Mouse (Mus musculus) hindbrain, embryonic 16.5 days (tissue): Measurements from ENCODE around the gene Macf1. TPM values are rescaled to one million over a fixed set of nuclear protein-coding genes. Genes with fewer than 3 reads are reported as not detected.

Experiments
- ATAC-seq: fragments of 200-750 bp; cut with Nextera tagmentation; 2 replicates; pipeline ENCODE4 v1.8.0; 2017; ENCODE audit warnings: moderate TSS enrichment, moderate library complexity
- H3K27ac ChIP-seq: fragments of 300-500 bp; sonication (generic); 2 replicates; pipeline ENCODE4 v1.5.1; 2014; ENCODE audit warnings: low read depth, mild to moderate bottlenecking, control low read depth, low read length, moderate library complexity
- H3K27me3 ChIP-seq: fragments of 300-500 bp; sonication (generic); replicated peaks from 2 replicates; pipeline ENCODE4 v1.6.1; 2014; ENCODE audit warnings: low read length; ENCODE audit not compliant: control insufficient read depth, insufficient read depth
- H3K36me3 ChIP-seq: fragments of 300-500 bp; sonication (generic); 2 replicates; pipeline ENCODE4 v1.6.1; 2014; ENCODE audit warnings: mild to moderate bottlenecking, low read length, moderate library complexity, mixed read lengths; ENCODE audit not compliant: control insufficient read depth, insufficient read depth
- H3K4me1 ChIP-seq: fragments of 300-500 bp; sonication (generic); 2 replicates; pipeline ENCODE4 v1.6.1; 2014; ENCODE audit warnings: low read depth, low read length; ENCODE audit not compliant: control insufficient read depth, insufficient read depth
- H3K4me2 ChIP-seq: fragments of 300-500 bp; sonication (generic); 2 replicates; pipeline ENCODE4 v1.6.1; 2014; ENCODE audit warnings: mild to moderate bottlenecking, low read length, control low read depth, moderate library complexity
- H3K4me3 ChIP-seq: fragments of 300-500 bp; sonication (generic); 2 replicates; pipeline ENCODE4 v1.5.1; 2014; ENCODE audit warnings: mild to moderate bottlenecking, low read length, control low read depth, moderate library complexity
- H3K9ac ChIP-seq: fragments of 300-500 bp; sonication (generic); 2 replicates; pipeline ENCODE4 v1.6.1; 2014; ENCODE audit warnings: low read depth, mild to moderate bottlenecking, control low read depth, low read length, moderate library complexity
- H3K9me3 ChIP-seq: fragments of 300-500 bp; sonication (generic); 2 replicates; pipeline ENCODE4 v1.6.1; 2014; ENCODE audit warnings: mild to moderate bottlenecking, low read length, moderate library complexity; ENCODE audit not compliant: control insufficient read depth
- WGBS: fragments of 180-500 bp; shearing (Covaris S2); extraction: QIAGEN DNeasy Blood & Tissue Kit; methylation state at CpG from one replicate; pipeline ENCODE4 v1.1.7; 2014; 5-methylcytosine and 5-hydroxymethylcytosine counted together
- polyA plus RNA-seq: library from polyadenylated mRNA; unstranded; fragments of >200 nt; fragmentation: Nextera tagmentation; extraction: Ambion mirVana; gene quantifications from 2 replicates; pipeline ENCODE4 v1.2.1, GENCODE M21; 2015

Macf1 gene
- polyA plus RNA-seq, 1 experiment from 2014 or later = 61.0 TPM

- Histone ChIP-seq H3K4me1 (no peaks in the 10 kb centered on the region), H3K27me3 (no peaks in the 10 kb centered on the region), H3K4me2 (no peak overlapping the region), H3K9me3 (no peaks in the 10 kb centered on the region), H3K4me3 (no peak overlapping the region), H3K9ac (no peak overlapping the region), H3K36me3 (no peaks in the 10 kb centered on the region), H3K27ac (no peak overlapping the region)
- ATAC-seq = no peak
- WGBS = 94% methylated on average over 2 of the region's 2 CpGs
These were observed 21.2 kb upstream of the Macf1 start for GRCm38 (mm10) chr4:123705340-123705739.

- Histone ChIP-seq H3K27ac (no peak overlapping the region), H3K9me3 (no peaks in the 10 kb centered on the region)
- WGBS = 82% methylated on average over 12 of the region's 12 CpGs
These were observed 9.2 kb upstream of the Macf1 start for GRCm38 (mm10) chr4:123693384-123693783.

GRCm38 (mm10) chr4:123692071-123692470 is 7.9 kb upstream of the Macf1 start:
- Histone ChIP-seq H3K4me1 (no peaks in the 10 kb centered on the region), H3K27me3 (no peaks in the 10 kb centered on the region), H3K4me3 (no peak overlapping the region), H3K27ac (no peak overlapping the region), H3K4me2 (no peak overlapping the region), H3K9ac (no peak overlapping the region), H3K36me3 (no peaks in the 10 kb centered on the region), H3K9me3 (no peaks in the 10 kb centered on the region)
- ATAC-seq = no peak
- 87% methylated on average over 3 of the region's 3 CpGs for WGBS

More at GRCm38 (mm10) chr4:123693384-123693783, 9.2 kb upstream of the Macf1 start:
- Histone ChIP-seq H3K4me1 (no peaks in the 10 kb centered on the region), H3K27me3 (no peaks in the 10 kb centered on the region), H3K9ac (no peak overlapping the region), H3K36me3 (no peaks in the 10 kb centered on the region), H3K4me3 (no peak overlapping the region), H3K4me2 (no peak overlapping the region)
- ATAC-seq = no peak

- H3K9me3 ChIP-seq = no peaks in the 10 kb centered on the region
- H3K27me3 ChIP-seq = no peaks in the 10 kb centered on the region
- no peak overlapping the region for H3K9ac ChIP-seq
- H3K36me3 ChIP-seq = no peaks in the 10 kb centered on the region
- no peak overlapping the region for H3K27ac ChIP-seq
- no peak for ATAC-seq
- H3K4me2 ChIP-seq = no peak overlapping the region
- peaks cover 7% of the 10 kb centered on the region for H3K4me1 ChIP-seq
- WGBS = 79% methylated on average over 10 of the region's 10 CpGs
- H3K4me3 ChIP-seq = no peak overlapping the region
These were observed 6.2 kb upstream of the Macf1 start for GRCm38 (mm10) chr4:123690311-123690710.

GRCm38 (mm10) chr4:123687025-123687781 is 3.0 kb upstream of the Macf1 start:
- Histone ChIP-seq H3K4me1 (peaks cover 22% of the 10 kb centered on the region), H3K4me3 (peak overlapping the region; percentile 88), H3K36me3 (peaks cover 14% of the 10 kb centered on the region), H3K4me2 (peak overlapping the region; percentile 53), H3K9ac (peak overlapping the region; percentile 94), H3K9me3 (no peaks in the 10 kb centered on the region), H3K27ac (peak overlapping the region; percentile 95), H3K27me3 (no peaks in the 10 kb centered on the region)
- ATAC-seq = peak; percentile 60
- under 1% methylated on average over 70 of the region's 89 CpGs for WGBS

- H3K27ac ChIP-seq = peak overlapping the region; percentile 95
- WGBS = under 1% methylated on average over 41 of the region's 56 CpGs
- H3K36me3 ChIP-seq = peaks cover 14% of the 10 kb centered on the region
- no peaks in the 10 kb centered on the region for H3K9me3 ChIP-seq
- peaks cover 22% of the 10 kb centered on the region for H3K4me1 ChIP-seq
- peak overlapping the region; percentile 88 for H3K4me3 ChIP-seq
- H3K9ac ChIP-seq = peak overlapping the region; percentile 94
- peak; percentile 51 for ATAC-seq
- peak overlapping the region; percentile 53 for H3K4me2 ChIP-seq
- no peaks in the 10 kb centered on the region for H3K27me3 ChIP-seq
These were observed 2.3 kb upstream of the Macf1 start for GRCm38 (mm10) chr4:123686368-123687024.

- WGBS = 22% methylated on average over 8 of the region's 8 CpGs
- Histone ChIP-seq H3K9ac (peak overlapping the region; percentile 94), H3K9me3 (no peaks in the 10 kb centered on the region), H3K4me1 (peaks cover 28% of the 10 kb centered on the region), H3K27ac (peak overlapping the region; percentile 56), H3K4me3 (peak overlapping the region; percentile 88), H3K27me3 (no peaks in the 10 kb centered on the region), H3K4me2 (peak overlapping the region; percentile 53), H3K36me3 (peaks cover 19% of the 10 kb centered on the region)
- ATAC-seq = peak; percentile 67
These were observed 1.5 kb upstream of the Macf1 start for GRCm38 (mm10) chr4:123685506-123686242.

GRCm38 (mm10) chr4:123685046-123685445 is 886 bp upstream of the Macf1 start:
- Histone ChIP-seq H3K36me3 (peaks cover 19% of the 10 kb centered on the region), H3K9me3 (no peaks in the 10 kb centered on the region), H3K4me1 (peaks cover 28% of the 10 kb centered on the region), H3K4me3 (peak overlapping the region; percentile 88), H3K27me3 (no peaks in the 10 kb centered on the region), H3K27ac (peak overlapping the region; percentile 56; the same call in 1 of the 2 replicates), H3K4me2 (peak overlapping the region; percentile 53), H3K9ac (peak overlapping the region; percentile 94)
- WGBS = 58% methylated on average over 7 of the region's 7 CpGs
- no peak for ATAC-seq

GRCm38 (mm10) chr4:123682291-123682690 is 1.9 kb downstream of the Macf1 start:
- Histone ChIP-seq H3K4me2 (no peak overlapping the region), H3K27ac (no peak overlapping the region), H3K4me3 (no peak overlapping the region), H3K36me3 (peaks cover 21% of the 10 kb centered on the region), H3K27me3 (no peaks in the 10 kb centered on the region), H3K9me3 (no peaks in the 10 kb centered on the region), H3K4me1 (peaks cover 35% of the 10 kb centered on the region), H3K9ac (no peak overlapping the region)
- no peak for ATAC-seq
- WGBS = 72% methylated on average over 8 of the region's 8 CpGs
